Mouse (Mus musculus) limb, embryonic 13.5 days (tissue): ENCODE results near the gene Cox18. TPM values are rescaled to one million over a fixed set of nuclear protein-coding genes. Genes with fewer than 3 reads are reported as not detected.

Experiments used
- ATAC-seq: fragments of 200-750 bp; cut with Nextera tagmentation; 2 replicates; pipeline ENCODE4 v1.8.0; 2017; ENCODE audit warnings: low read depth, moderate number of reproducible peaks, moderate TSS enrichment; ENCODE audit not compliant: low FRiP score
- H3K27ac ChIP-seq: fragments of 300-500 bp; sonication (generic); 2 replicates; pipeline ENCODE4 v1.5.1; 2015; ENCODE audit warnings: inconsistent platforms, mild to moderate bottlenecking, moderate library complexity
- H3K27me3 ChIP-seq: fragments of 300-500 bp; sonication (generic); 2 replicates; pipeline ENCODE4 v1.6.1; 2015; ENCODE audit warnings: mild to moderate bottlenecking, inconsistent platforms
- H3K36me3 ChIP-seq: fragments of 300-500 bp; sonication (generic); 2 replicates; pipeline ENCODE4 v1.6.1; 2015; ENCODE audit warnings: inconsistent platforms, mild to moderate bottlenecking, moderate library complexity
- H3K4me1 ChIP-seq: fragments of 300-500 bp; sonication (generic); 2 replicates; pipeline ENCODE4 v1.6.1; 2015; ENCODE audit warnings: inconsistent platforms
- H3K4me2 ChIP-seq: fragments of 300-500 bp; sonication (generic); replicated peaks from 2 replicates; pipeline ENCODE4 v1.6.1; 2015; ENCODE audit warnings: inconsistent platforms, mild to moderate bottlenecking, moderate library complexity
- H3K4me3 ChIP-seq: fragments of 300-500 bp; sonication (generic); 2 replicates; pipeline ENCODE4 v1.5.1; 2015; ENCODE audit warnings: moderate library complexity, mild to moderate bottlenecking, inconsistent platforms
- H3K9ac ChIP-seq: fragments of 300-500 bp; sonication (generic); 2 replicates; pipeline ENCODE4 v1.6.1; 2015; ENCODE audit warnings: mild to moderate bottlenecking, inconsistent platforms
- H3K9me3 ChIP-seq: fragments of 300-500 bp; sonication (generic); 2 replicates; pipeline ENCODE4 v1.6.1; 2016; ENCODE audit warnings: inconsistent platforms
- WGBS: fragments of 180-500 bp; shearing (Covaris S2); methylation state at CpG from one replicate; pipeline ENCODE4 v1.1.7; 2015; 5-methylcytosine and 5-hydroxymethylcytosine counted together
- polyA plus RNA-seq: library from polyadenylated mRNA; unstranded; fragments of >200 nt; fragmentation: Nextera tagmentation; extraction: Ambion mirVana; gene quantifications from 2 replicates; pipeline ENCODE4 v1.2.1, GENCODE M21; 2015

The Cox18 gene
- polyA plus RNA-seq, 1 experiment from 2014 or later: 36.8 TPM

GRCm38 (mm10) chr5:90217791-90218190, 6.0 kb downstream of the Cox18 start:
- Histone ChIP-seq H3K27me3 (no peaks in the 10 kb centered on the region), H3K4me1 (peaks cover 6% of the 10 kb centered on the region), H3K36me3 (peaks cover 69% of the 10 kb centered on the region), H3K9me3 (no peaks in the 10 kb centered on the region), H3K4me2 (no peak overlapping the region), H3K27ac (no peak overlapping the region), H3K9ac (no peak overlapping the region), H3K4me3 (no peak overlapping the region)
- ATAC-seq: no peak
- 90% methylated on average over 3 of the region's 3 CpGs for WGBS

GRCm38 (mm10) chr5:90217226-90217625, 6.6 kb downstream of the Cox18 start:
- ATAC-seq: no peak
- H3K4me3 ChIP-seq: no peak overlapping the region
- H3K36me3 ChIP-seq: peaks cover 69% of the 10 kb centered on the region
- no peak overlapping the region for H3K4me2 ChIP-seq
- 93% methylated on average over 12 of the region's 12 CpGs for WGBS
- H3K4me1 ChIP-seq: peaks cover under 1% of the 10 kb centered on the region; the same call in 1 of the 2 replicates
- H3K9me3 ChIP-seq: no peaks in the 10 kb centered on the region
- H3K27ac ChIP-seq: no peak overlapping the region
- no peak overlapping the region for H3K9ac ChIP-seq
- H3K27me3 ChIP-seq: no peaks in the 10 kb centered on the region

GRCm38 (mm10) chr5:90213356-90213755, 10.4 kb downstream of the Cox18 start:
- no peak for ATAC-seq
- Histone ChIP-seq H3K4me3 (no peak overlapping the region), H3K27ac (no peak overlapping the region), H3K9me3 (no peaks in the 10 kb centered on the region), H3K9ac (no peak overlapping the region), H3K36me3 (peaks cover 44% of the 10 kb centered on the region), H3K4me2 (no peak overlapping the region), H3K4me1 (no peaks in the 10 kb centered on the region), H3K27me3 (no peaks in the 10 kb centered on the region)
- 95% methylated on average over 12 of the region's 12 CpGs for WGBS

- H3K4me1 ChIP-seq: no peaks in the 10 kb centered on the region
- no peak overlapping the region for H3K27ac ChIP-seq
- no peak overlapping the region for H3K4me3 ChIP-seq
- no peaks in the 10 kb centered on the region for H3K27me3 ChIP-seq
- no peaks in the 10 kb centered on the region for H3K9me3 ChIP-seq
- no peak overlapping the region for H3K4me2 ChIP-seq
- no peak overlapping the region for H3K9ac ChIP-seq
- no peak for ATAC-seq
- no peaks in the 10 kb centered on the region for H3K36me3 ChIP-seq
- WGBS: 19% methylated on average over 5 of the region's 5 CpGs
These were observed 20.6 kb downstream of the Cox18 start for GRCm38 (mm10) chr5:90203168-90203567.

GRCm38 (mm10) chr5:90202447-90203117, 21.2 kb downstream of the Cox18 start:
- H3K27me3 ChIP-seq: no peaks in the 10 kb centered on the region
- no peak overlapping the region for H3K27ac ChIP-seq
- 81% methylated on average over 9 of the region's 9 CpGs for WGBS
- no peak overlapping the region for H3K4me2 ChIP-seq
- no peak overlapping the region for H3K4me3 ChIP-seq
- H3K9ac ChIP-seq: no peak overlapping the region
- no peaks in the 10 kb centered on the region for H3K4me1 ChIP-seq
- H3K9me3 ChIP-seq: no peaks in the 10 kb centered on the region
- no peak for ATAC-seq
- no peaks in the 10 kb centered on the region for H3K36me3 ChIP-seq

- ATAC-seq: no peak
- no peak overlapping the region for H3K4me3 ChIP-seq
- no peak overlapping the region for H3K27ac ChIP-seq
- no peaks in the 10 kb centered on the region for H3K27me3 ChIP-seq
- no peak overlapping the region for H3K9ac ChIP-seq
- H3K4me2 ChIP-seq: no peak overlapping the region
- no peaks in the 10 kb centered on the region for H3K9me3 ChIP-seq
- 52% methylated on average over 16 of the region's 16 CpGs for WGBS
- no peaks in the 10 kb centered on the region for H3K4me1 ChIP-seq
- H3K36me3 ChIP-seq: no peaks in the 10 kb centered on the region
These were observed 23.7 kb downstream of the Cox18 start for GRCm38 (mm10) chr5:90199922-90200632.

GRCm38 (mm10) chr5:90194831-90195230, 29.0 kb downstream of the Cox18 start:
- Histone ChIP-seq H3K4me2 (no peak overlapping the region), H3K9me3 (no peaks in the 10 kb centered on the region; the same call in 1 of the 2 replicates), H3K9ac (no peak overlapping the region), H3K36me3 (no peaks in the 10 kb centered on the region), H3K4me3 (no peak overlapping the region), H3K27ac (no peak overlapping the region), H3K27me3 (no peaks in the 10 kb centered on the region), H3K4me1 (no peaks in the 10 kb centered on the region)
- 27% methylated on average over 6 of the region's 6 CpGs for WGBS
- no peak; the same call in 1 of the 2 replicates for ATAC-seq

- no peaks in the 10 kb centered on the region for H3K4me1 ChIP-seq
- no peak overlapping the region for H3K4me3 ChIP-seq
- no peak overlapping the region for H3K9ac ChIP-seq
- no peaks in the 10 kb centered on the region for H3K36me3 ChIP-seq
- 40% methylated on average over 5 of the region's 5 CpGs for WGBS
- no peak overlapping the region for H3K4me2 ChIP-seq
- H3K27me3 ChIP-seq: no peaks in the 10 kb centered on the region
- peak; percentile 71 for ATAC-seq
- 0 out of 2 replicates have a peak, but pooled peaks cover 5% of the 10 kb centered on the region for H3K9me3 ChIP-seq
- H3K27ac ChIP-seq: no peak overlapping the region
These were observed 41.0 kb downstream of the Cox18 start for GRCm38 (mm10) chr5:90182782-90183181.

- H3K27me3 ChIP-seq: no peaks in the 10 kb centered on the region
- no peak overlapping the region for H3K4me2 ChIP-seq
- H3K9ac ChIP-seq: no peak overlapping the region
- H3K4me3 ChIP-seq: no peak overlapping the region
- no peaks in the 10 kb centered on the region for H3K9me3 ChIP-seq
- no peak overlapping the region for H3K27ac ChIP-seq
- ATAC-seq: no peak
- no peaks in the 10 kb centered on the region for H3K36me3 ChIP-seq
- 88% methylated on average over 5 of the region's 5 CpGs for WGBS
- H3K4me1 ChIP-seq: no peaks in the 10 kb centered on the region
These were observed 44.7 kb downstream of the Cox18 start for GRCm38 (mm10) chr5:90179094-90179493.

- no peaks in the 10 kb centered on the region for H3K4me1 ChIP-seq
- H3K27me3 ChIP-seq: no peaks in the 10 kb centered on the region
- no peak overlapping the region for H3K27ac ChIP-seq
- H3K4me2 ChIP-seq: no peak overlapping the region
- 82% methylated on average over 1 of the region's 1 CpGs for whole genome bisulfite sequencing
- ATAC-seq: no peak
- H3K4me3 ChIP-seq: no peak overlapping the region
- H3K9me3 ChIP-seq: no peaks in the 10 kb centered on the region
- H3K9ac ChIP-seq: no peak overlapping the region
- no peaks in the 10 kb centered on the region for H3K36me3 ChIP-seq
These were observed 45.7 kb downstream of the Cox18 start for GRCm38 (mm10) chr5:90178116-90178515.
